Mouse (Mus musculus) right cerebral cortex, adult 2 months (tissue): ENCODE data around the gene Tmem150a.
A peak's percentile ranks its signal among the peaks of the same experiment; 100 is the strongest.

Experiments
- DNase-seq, 2 experiments: peaks; one replicate each; pipeline ENCODE4 v3.0.0; 2021 to 2022; ENCODE audit warnings: low spot score in 2 of 2

The Tmem150a gene

GRCm38 (mm10) chr6:72396837-72397251 lies 41.6 kb downstream of the Tmem150a start:
- DNase-seq = no peak

GRCm38 (mm10) chr6:72399967-72400366 lies 44.7 kb downstream of the Tmem150a start:
- no peak for DNase-seq

GRCm38 (mm10) chr6:72401875-72402274 lies 46.6 kb downstream of the Tmem150a start:
- DNase-seq = peak; percentile 78 to 85

GRCm38 (mm10) chr6:72405356-72405755 lies 50.1 kb downstream of the Tmem150a start:
- no peak for DNase-seq

- DNase-seq = peak; percentile 89 to 91
These were observed 51.9 kb downstream of the Tmem150a start for GRCm38 (mm10) chr6:72407119-72407518.
